Mouse (Mus musculus) bone marrow, adult 2 months (tissue): Measurements from ENCODE around the gene Eif4e. TPM values are rescaled to one million over a fixed set of nuclear protein-coding genes. Genes with fewer than 3 reads are reported as not detected.

Experiments used
- H3K27ac ChIP-seq: fragments of 200-500 bp; 2 replicates; pipeline ENCODE4 v1.5.1; 2012; ENCODE audit warnings: low read depth, mild to moderate bottlenecking, control low read depth, inconsistent platforms, low read length; ENCODE audit not compliant: control insufficient read depth, poor library complexity, insufficient read depth
- H3K4me1 ChIP-seq: fragments of 200-500 bp; 2 replicates; pipeline ENCODE4 v1.6.1; 2011; ENCODE audit warnings: low read length; ENCODE audit not compliant: control insufficient read depth, insufficient read depth
- H3K4me3 ChIP-seq: fragments of 200-500 bp; replicated peaks from 2 replicates; pipeline ENCODE3; 2011; ENCODE audit warnings: mild to moderate bottlenecking, low read depth, low read length, control low read depth; ENCODE audit not compliant: control insufficient read depth
- CTCF ChIP-seq: fragments of 200-500 bp; IDR thresholded peaks from 2 replicates; pipeline ENCODE4 v1.5.1; 2011; ENCODE audit warnings: low read length, control low read depth; ENCODE audit not compliant: control insufficient read depth, insufficient read depth
- POLR2A ChIP-seq: fragments of 200-500 bp; IDR thresholded peaks from 2 replicates; pipeline ENCODE4 v1.6.1; 2011; ENCODE audit warnings: low read depth, mild to moderate bottlenecking, control low read depth, low read length, borderline replicate concordance; ENCODE audit not compliant: control insufficient read depth
- WGBS: fragments of 180-500 bp; shearing (Covaris S2); methylation state at CpG from one replicate; pipeline ENCODE4 v1.1.7; 2018; 5-methylcytosine and 5-hydroxymethylcytosine counted together
- polyA plus RNA-seq: library from polyadenylated mRNA; stranded (reverse); fragments of >200 nt; gene quantifications from 2 replicates; pipeline ENCODE4 v1.2.4, GENCODE M21; 2011; ENCODE audit warnings: low replicate concordance; ENCODE audit not compliant: missing spikeins, insufficient read depth, insufficient read length

Gene Eif4e
- polyA plus RNA-seq, 1 experiment = 78.5 TPM

- TF ChIP-seq CTCF (no peak), POLR2A (no peak)
- no peaks in the 10 kb centered on the region for H3K4me1 ChIP-seq
- H3K4me3 ChIP-seq = no peak overlapping the region
- 19% methylated on average over 1 of the region's 1 CpGs for WGBS
- H3K27ac ChIP-seq = no peak overlapping the region
Observed at GRCm38 (mm10) chr3:138494565-138494964, 31.4 kb upstream of the Eif4e start.

GRCm38 (mm10) chr3:138495166-138496145, 30.5 kb upstream of the Eif4e start:
- TF ChIP-seq POLR2A = no peak
- TF ChIP-seq CTCF = no peak
- WGBS = 27% methylated on average over 11 of the region's 11 CpGs
- Histone ChIP-seq H3K4me1 (no peaks in the 10 kb centered on the region), H3K4me3 (no peak overlapping the region), H3K27ac (no peak overlapping the region)

GRCm38 (mm10) chr3:138498731-138499130, 27.2 kb upstream of the Eif4e start:
- Histone ChIP-seq H3K4me1 (no peaks in the 10 kb centered on the region), H3K4me3 (no peak overlapping the region), H3K27ac (no peak overlapping the region)
- no peak for TF ChIP-seq CTCF
- 85% methylated on average over 4 of the region's 4 CpGs for WGBS

- no peak for TF ChIP-seq CTCF
- no peak for TF ChIP-seq POLR2A
- 83% methylated on average over 15 of the region's 15 CpGs for WGBS
- no peak overlapping the region for H3K27ac ChIP-seq
- H3K4me1 ChIP-seq = no peaks in the 10 kb centered on the region
- H3K4me3 ChIP-seq = no peak overlapping the region
Observed at GRCm38 (mm10) chr3:138499854-138500740, 25.9 kb upstream of the Eif4e start.

- Histone ChIP-seq H3K4me1 (no peaks in the 10 kb centered on the region), H3K27ac (no peak overlapping the region), H3K4me3 (no peak overlapping the region)
- TF ChIP-seq POLR2A = no peak
- TF ChIP-seq CTCF = no peak
- WGBS = 86% methylated on average over 11 of the region's 11 CpGs
Observed at GRCm38 (mm10) chr3:138503754-138504153, 22.2 kb upstream of the Eif4e start.

- Histone ChIP-seq H3K4me1 (no peaks in the 10 kb centered on the region), H3K27ac (no peak overlapping the region), H3K4me3 (no peak overlapping the region)
- TF ChIP-seq POLR2A = no peak
- TF ChIP-seq CTCF = no peak
- 63% methylated on average over 6 of the region's 6 CpGs for WGBS
Observed at GRCm38 (mm10) chr3:138506749-138507148, 19.2 kb upstream of the Eif4e start.

GRCm38 (mm10) chr3:138509581-138509980, 16.4 kb upstream of the Eif4e start:
- no peak overlapping the region for H3K4me3 ChIP-seq
- no peak overlapping the region for H3K27ac ChIP-seq
- WGBS = 82% methylated on average over 2 of the region's 2 CpGs

GRCm38 (mm10) chr3:138510471-138510870, 15.5 kb upstream of the Eif4e start:
- no peak overlapping the region for H3K4me3 ChIP-seq
- H3K4me1 ChIP-seq = no peaks in the 10 kb centered on the region
- H3K27ac ChIP-seq = no peak overlapping the region
- WGBS = 76% methylated on average over 5 of the region's 5 CpGs
- TF ChIP-seq POLR2A = no peak
- TF ChIP-seq CTCF = no peak

More at GRCm38 (mm10) chr3:138509581-138509980, 16.4 kb upstream of the Eif4e start:
- no peak for TF ChIP-seq CTCF
- no peak for TF ChIP-seq POLR2A
- no peaks in the 10 kb centered on the region for H3K4me1 ChIP-seq
